Mouse (Mus musculus): ENCODE data around the gene Slmap. TPM values are rescaled to one million over a fixed set of nuclear protein-coding genes. Genes with fewer than 3 reads are reported as not detected.

Gene Slmap
- polyA plus RNA-seq, 1 experiment from 2014 or later = 10.2 TPM

GRCm38 (mm10) chr14:26466544-26467125 is 68.1 kb downstream of the Slmap start:
- WGBS (ENCODE audit: insufficient replicate concordance) = 68% methylated on average over 5 of the region's 5 CpGs
- no peak overlapping the region for H3K9ac ChIP-seq
- H3K4me2 ChIP-seq = no peak overlapping the region

GRCm38 (mm10) chr14:26465898-26466297 is 68.8 kb downstream of the Slmap start:
- DNase-seq (no peak), ATAC-seq (ENCODE audit: low read depth) (no peak)
- Histone ChIP-seq H3K27me3 (no peaks in the 10 kb centered on the region), H3K4me1 (replicated peaks) (peaks cover 3% of the 10 kb centered on the region; the same call in 1 of the 2 replicates), H3K36me3 (peaks cover 22% of the 10 kb centered on the region), H3K4me3 (replicated peaks) (no peak overlapping the region), H3K27ac (no peak overlapping the region), H3K4me2 (no peak overlapping the region), H3K9ac (no peak overlapping the region), H3K9me3 (replicated peaks) (no peaks in the 10 kb centered on the region)
- WGBS (ENCODE audit: insufficient replicate concordance) = 81% methylated on average over 6 of the region's 6 CpGs

More at GRCm38 (mm10) chr14:26466544-26467125, 68.1 kb downstream of the Slmap start:
- ATAC-seq (ENCODE audit: low read depth) = no peak
- no peaks in the 10 kb centered on the region for H3K9me3 ChIP-seq (replicated peaks)
- no peak overlapping the region for H3K4me3 ChIP-seq (replicated peaks)
- DNase-seq = no peak
- H3K27ac ChIP-seq = no peak overlapping the region
- H3K4me1 ChIP-seq (replicated peaks) = peaks cover 5% of the 10 kb centered on the region; the same call in 1 of the 2 replicates
- H3K36me3 ChIP-seq = peaks cover 14% of the 10 kb centered on the region
- H3K27me3 ChIP-seq = no peaks in the 10 kb centered on the region

GRCm38 (mm10) chr14:26459516-26459915 is 75.2 kb downstream of the Slmap start:
- no peak overlapping the region for H3K9ac ChIP-seq
- peaks cover 4% of the 10 kb centered on the region for H3K4me1 ChIP-seq (replicated peaks)
- H3K9me3 ChIP-seq (replicated peaks) = no peaks in the 10 kb centered on the region
- no peak overlapping the region for H3K4me3 ChIP-seq (replicated peaks)
- H3K27ac ChIP-seq = no peak overlapping the region
- H3K27me3 ChIP-seq = no peaks in the 10 kb centered on the region
- DNase-seq = no peak
- no peak overlapping the region for H3K4me2 ChIP-seq
- no peak for ATAC-seq (ENCODE audit: low read depth)
- H3K36me3 ChIP-seq = peaks cover 38% of the 10 kb centered on the region

GRCm38 (mm10) chr14:26454851-26455250 is 79.9 kb downstream of the Slmap start:
- Histone ChIP-seq H3K4me1 (replicated peaks) (peaks cover 8% of the 10 kb centered on the region), H3K27ac (no peak overlapping the region), H3K36me3 (peaks cover 13% of the 10 kb centered on the region), H3K9ac (no peak overlapping the region), H3K4me3 (replicated peaks) (no peak overlapping the region), H3K27me3 (no peaks in the 10 kb centered on the region), H3K4me2 (0 out of 2 replicates have a peak overlapping the region, but pooled peaks have one; percentile 23), H3K9me3 (replicated peaks) (no peaks in the 10 kb centered on the region)
- DNase-seq = peak; percentile 10
- 30% methylated on average over 16 of the region's 16 CpGs for WGBS (ENCODE audit: insufficient replicate concordance)
- ATAC-seq (ENCODE audit: low read depth) = peak; percentile 84

- H3K27ac ChIP-seq = no peak overlapping the region
- H3K27me3 ChIP-seq = no peaks in the 10 kb centered on the region
- no peaks in the 10 kb centered on the region for H3K9me3 ChIP-seq (replicated peaks)
- peaks cover 3% of the 10 kb centered on the region; the same call in 1 of the 2 replicates for H3K36me3 ChIP-seq
- H3K4me1 ChIP-seq (replicated peaks) = peaks cover 26% of the 10 kb centered on the region
- no peak overlapping the region for H3K4me2 ChIP-seq
- no peak overlapping the region for H3K4me3 ChIP-seq (replicated peaks)
- no peak overlapping the region for H3K9ac ChIP-seq
- WGBS (ENCODE audit: insufficient replicate concordance) = 64% methylated on average over 16 of the region's 16 CpGs
- DNase-seq (no peak), ATAC-seq (ENCODE audit: low read depth) (no peak)
These were observed 84.5 kb downstream of the Slmap start for GRCm38 (mm10) chr14:26450036-26450800.

GRCm38 (mm10) chr14:26448581-26448980 is 86.2 kb downstream of the Slmap start:
- Histone ChIP-seq H3K4me2 (no peak overlapping the region), H3K4me3 (replicated peaks) (no peak overlapping the region), H3K27ac (no peak overlapping the region), H3K9me3 (replicated peaks) (no peaks in the 10 kb centered on the region), H3K27me3 (no peaks in the 10 kb centered on the region), H3K36me3 (peaks cover 3% of the 10 kb centered on the region; the same call in 1 of the 2 replicates), H3K4me1 (replicated peaks) (peaks cover 21% of the 10 kb centered on the region), H3K9ac (no peak overlapping the region)
- ATAC-seq (ENCODE audit: low read depth) = no peak
- 75% methylated on average over 4 of the region's 4 CpGs for WGBS (ENCODE audit: insufficient replicate concordance)
- no peak for DNase-seq

- ATAC-seq (ENCODE audit: low read depth) (no peak), DNase-seq (no peak)
- no peaks in the 10 kb centered on the region for H3K9me3 ChIP-seq (replicated peaks)
- H3K4me3 ChIP-seq (replicated peaks) = no peak overlapping the region
- no peak overlapping the region for H3K4me2 ChIP-seq
- no peaks in the 10 kb centered on the region for H3K27me3 ChIP-seq
- H3K4me1 ChIP-seq (replicated peaks) = peaks cover 21% of the 10 kb centered on the region
- no peak overlapping the region for H3K9ac ChIP-seq
- H3K27ac ChIP-seq = no peak overlapping the region
- 44% methylated on average over 2 of the region's 2 CpGs for WGBS (ENCODE audit: insufficient replicate concordance)
- H3K36me3 ChIP-seq = peaks cover 3% of the 10 kb centered on the region; the same call in 1 of the 2 replicates
These were observed 87.5 kb downstream of the Slmap start for GRCm38 (mm10) chr14:26447223-26447622.

GRCm38 (mm10) chr14:26446538-26446937 is 88.2 kb downstream of the Slmap start:
- WGBS (ENCODE audit: insufficient replicate concordance) = 55% methylated on average over 3 of the region's 3 CpGs
- no peaks in the 10 kb centered on the region for H3K9me3 ChIP-seq (replicated peaks)
- DNase-seq (no peak), ATAC-seq (ENCODE audit: low read depth) (no peak)
- H3K27me3 ChIP-seq = no peaks in the 10 kb centered on the region
- H3K9ac ChIP-seq = no peak overlapping the region
- H3K4me3 ChIP-seq (replicated peaks) = no peak overlapping the region
- H3K4me1 ChIP-seq (replicated peaks) = peaks cover 21% of the 10 kb centered on the region
- H3K27ac ChIP-seq = no peak overlapping the region
- H3K36me3 ChIP-seq = peaks cover 3% of the 10 kb centered on the region; the same call in 1 of the 2 replicates
- H3K4me2 ChIP-seq = no peak overlapping the region

GRCm38 (mm10) chr14:26442534-26442933 is 92.2 kb downstream of the Slmap start:
- 69% methylated on average over 6 of the region's 6 CpGs for WGBS (ENCODE audit: insufficient replicate concordance)
- Histone ChIP-seq H3K27me3 (no peaks in the 10 kb centered on the region), H3K4me2 (no peak overlapping the region), H3K36me3 (no peaks in the 10 kb centered on the region; the same call in 1 of the 2 replicates), H3K4me1 (replicated peaks) (peaks cover 14% of the 10 kb centered on the region), H3K9me3 (replicated peaks) (no peaks in the 10 kb centered on the region), H3K27ac (no peak overlapping the region; the same call in 1 of the 2 replicates), H3K9ac (no peak overlapping the region), H3K4me3 (replicated peaks) (no peak overlapping the region)
- no peak for DNase-seq
- ATAC-seq (ENCODE audit: low read depth) = no peak

GRCm38 (mm10) chr14:26441041-26441812 is 93.5 kb downstream of the Slmap start:
- Histone ChIP-seq H3K36me3 (peaks cover 6% of the 10 kb centered on the region), H3K27me3 (no peaks in the 10 kb centered on the region), H3K4me1 (replicated peaks) (peaks cover 3% of the 10 kb centered on the region; the same call in 1 of the 2 replicates), H3K9ac (no peak overlapping the region), H3K9me3 (replicated peaks) (no peaks in the 10 kb centered on the region), H3K27ac (no peak overlapping the region), H3K4me2 (no peak overlapping the region), H3K4me3 (replicated peaks) (no peak overlapping the region)
- WGBS (ENCODE audit: insufficient replicate concordance) = 71% methylated on average over 2 of the region's 2 CpGs
- ATAC-seq (ENCODE audit: low read depth) (no peak), DNase-seq (no peak)

- Histone ChIP-seq H3K9ac (no peak overlapping the region), H3K4me3 (replicated peaks) (no peak overlapping the region), H3K27ac (no peak overlapping the region), H3K9me3 (replicated peaks) (no peaks in the 10 kb centered on the region), H3K4me2 (no peak overlapping the region), H3K36me3 (peaks cover 16% of the 10 kb centered on the region), H3K4me1 (replicated peaks) (peaks cover 3% of the 10 kb centered on the region; the same call in 1 of the 2 replicates), H3K27me3 (no peaks in the 10 kb centered on the region)
- no peak for DNase-seq
- ATAC-seq (ENCODE audit: low read depth) = no peak
These were observed 94.7 kb downstream of the Slmap start for GRCm38 (mm10) chr14:26439996-26440395.
